In the genomic region with DNA sequence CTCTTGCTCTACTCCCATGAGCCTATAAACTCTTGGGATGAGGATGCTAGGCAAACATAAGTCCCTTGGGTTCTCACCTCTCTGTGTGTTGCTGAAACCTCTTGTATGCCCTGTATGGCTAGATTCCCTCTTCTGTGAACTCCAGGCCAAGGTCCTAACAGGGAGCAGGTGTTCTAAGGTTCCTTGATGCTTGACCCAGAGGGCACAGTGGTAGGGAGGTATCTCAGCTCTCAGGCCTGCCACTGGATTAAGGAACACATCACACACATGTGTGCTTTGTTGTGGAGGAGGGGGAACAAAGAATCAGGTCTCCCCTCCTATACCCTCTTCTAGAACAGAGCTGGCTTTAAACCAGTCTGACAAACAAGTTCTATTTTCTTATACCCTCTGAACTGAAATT, we compare ENCODE assay signal across 8 mouse cellular contexts. TPM values are rescaled to one million over a fixed set of nuclear protein-coding genes. Genes with fewer than 3 reads are reported as not detected.
DNase-seq lines count a peak whose midpoint lies in the region; ATAC-seq and TF ChIP-seq lines count a peak whose summit lies in the region.
"Had no signal": no experiment of that assay in that cellular context is flagged by ENCODE, and none has a peak within 500 bp of the region (broad histone marks: within the 10 kb centered on the region; RNA-seq: fewer than 3 reads in every experiment).

Dnal4 (minus strand) TSS at position 101 of the 400 bp plus-strand sequence.

- no peak for TF ChIP-seq CTCF in testis, adult 2 months (IDR thresholded peaks at IDR 0.05; ENCODE audit: control insufficient read depth, insufficient read depth, insufficient replicate concordance, low read depth, low read length)

- no peak within 1 kb of the TSS for H3K9ac ChIP-seq in hindbrain, embryonic 16.5 days (ENCODE audit: low read depth, low read length)
- H3K9ac ChIP-seq in midbrain, embryonic 15.5 days, result no peak within 1 kb of the TSS

- no peak within 1 kb of the TSS for H3K4me3 ChIP-seq in testis, adult 2 months (ENCODE audit: control insufficient read depth, low read depth, low read length)
- no peak within 1 kb of the TSS for H3K4me3 ChIP-seq in forebrain, embryonic 10.5 days
- H3K4me3 ChIP-seq in hindbrain, embryonic 16.5 days (ENCODE audit: low read length), result no peak within 1 kb of the TSS
- H3K4me3 ChIP-seq in midbrain, embryonic 15.5 days, result no peak within 1 kb of the TSS
- H3K4me3 ChIP-seq: erythroblast, embryonic 14.5 days had no signal

- TF ChIP-seq POLR2A in testis, adult 2 months (IDR thresholded peaks at IDR 0.05; ENCODE audit: control insufficient read depth, low read depth, low read length), result no peak

- no peaks in the 10 kb centered on the region for H3K9me3 ChIP-seq in forebrain, embryonic 10.5 days
- no peaks in the 10 kb centered on the region for H3K9me3 ChIP-seq in hindbrain, embryonic 16.5 days (ENCODE audit: control insufficient read depth, low read length)
- H3K9me3 ChIP-seq in midbrain, embryonic 15.5 days, result no peaks in the 10 kb centered on the region

- H3K36me3 ChIP-seq in testis, adult 2 months (ENCODE audit: control insufficient read depth, insufficient read depth, low read length), result no peaks in the 10 kb centered on the region
- no peaks in the 10 kb centered on the region for H3K36me3 ChIP-seq in forebrain, embryonic 10.5 days (replicated peaks)
- H3K36me3 ChIP-seq in hindbrain, embryonic 16.5 days (ENCODE audit: control insufficient read depth, insufficient read depth, low read length), result no peaks in the 10 kb centered on the region
- H3K36me3 ChIP-seq in midbrain, embryonic 15.5 days (replicated peaks), result no peaks in the 10 kb centered on the region

- H3K27me3 ChIP-seq in testis, adult 2 months (ENCODE audit: control insufficient read depth, insufficient read depth, low read length), result no peaks in the 10 kb centered on the region
- H3K27me3 ChIP-seq in forebrain, embryonic 10.5 days (ENCODE audit: poor library complexity, severe bottlenecking), result no peaks in the 10 kb centered on the region
- no peaks in the 10 kb centered on the region for H3K27me3 ChIP-seq in hindbrain, embryonic 16.5 days (replicated peaks; ENCODE audit: control insufficient read depth, insufficient read depth, low read length)
- H3K27me3 ChIP-seq in midbrain, embryonic 15.5 days (replicated peaks), result no peaks in the 10 kb centered on the region

- no peak within 1 kb of the TSS for H3K27ac ChIP-seq in testis, adult 2 months (ENCODE audit: control insufficient read depth, insufficient read depth, low read depth, low read length)
- no peak within 1 kb of the TSS for H3K27ac ChIP-seq in forebrain, embryonic 10.5 days
- H3K27ac ChIP-seq in hindbrain, embryonic 16.5 days (ENCODE audit: low read depth, low read length), result no peak within 1 kb of the TSS
- no peak within 1 kb of the TSS for H3K27ac ChIP-seq in midbrain, embryonic 15.5 days

- no peak for DNase-seq in testis, postnatal 10 days (ENCODE audit: low spot score)
- no peak for DNase-seq in forebrain, embryonic 10.5 days (ENCODE audit: extremely low spot score, low spot score)
- DNase-seq in retina, embryonic 14.5 days (ENCODE audit: low spot score), result no peak
- no peak for DNase-seq in cerebellum, adult 11-12 months

- ATAC-seq in hindbrain, embryonic 16.5 days, result no peak
- ATAC-seq in midbrain, embryonic 15.5 days (replicated peaks), result no peak

- H3K4me2 ChIP-seq in hindbrain, embryonic 16.5 days (ENCODE audit: low read length), result no peak within 1 kb of the TSS
- H3K4me2 ChIP-seq in midbrain, embryonic 15.5 days, result no peak within 1 kb of the TSS

- H3K4me1 ChIP-seq in testis, adult 2 months (ENCODE audit: control insufficient read depth, insufficient read depth, low read length), result peaks cover 6% of the 10 kb centered on the region; the same call in 1 of the 2 replicates
- peaks cover 26% of the 10 kb centered on the region for H3K4me1 ChIP-seq in forebrain, embryonic 10.5 days
- H3K4me1 ChIP-seq in hindbrain, embryonic 16.5 days (ENCODE audit: control insufficient read depth, insufficient read depth, low read depth, low read length), result peaks cover 9% of the 10 kb centered on the region
- peaks cover 21% of the 10 kb centered on the region for H3K4me1 ChIP-seq in midbrain, embryonic 15.5 days

RNA-seq across cellular contexts. Expression of gene Dnal4, which starts in this region (rescaled TPM):
- 187 and 198 TPM in 2 replicates for polyA plus RNA-seq in testis, adult 2 months (2012; rRNA removed)
- 63.3 and 70.8 TPM in 2 replicates for polyA plus RNA-seq in forebrain, embryonic 10.5 days (2016; fragmentation: Nextera tagmentation; extraction: Ambion mirVana)
- polyA plus RNA-seq in hindbrain, embryonic 16.5 days (2015; fragmentation: Nextera tagmentation; extraction: Ambion mirVana), result 61.8 and 64.9 TPM in 2 replicates
- polyA plus RNA-seq in midbrain, embryonic 15.5 days (2015; fragmentation: Nextera tagmentation; extraction: Ambion mirVana), result 80.6 and 81.1 TPM in 2 replicates
